ENCODE assay signal across 8 mouse cellular contexts in the genomic region with DNA sequence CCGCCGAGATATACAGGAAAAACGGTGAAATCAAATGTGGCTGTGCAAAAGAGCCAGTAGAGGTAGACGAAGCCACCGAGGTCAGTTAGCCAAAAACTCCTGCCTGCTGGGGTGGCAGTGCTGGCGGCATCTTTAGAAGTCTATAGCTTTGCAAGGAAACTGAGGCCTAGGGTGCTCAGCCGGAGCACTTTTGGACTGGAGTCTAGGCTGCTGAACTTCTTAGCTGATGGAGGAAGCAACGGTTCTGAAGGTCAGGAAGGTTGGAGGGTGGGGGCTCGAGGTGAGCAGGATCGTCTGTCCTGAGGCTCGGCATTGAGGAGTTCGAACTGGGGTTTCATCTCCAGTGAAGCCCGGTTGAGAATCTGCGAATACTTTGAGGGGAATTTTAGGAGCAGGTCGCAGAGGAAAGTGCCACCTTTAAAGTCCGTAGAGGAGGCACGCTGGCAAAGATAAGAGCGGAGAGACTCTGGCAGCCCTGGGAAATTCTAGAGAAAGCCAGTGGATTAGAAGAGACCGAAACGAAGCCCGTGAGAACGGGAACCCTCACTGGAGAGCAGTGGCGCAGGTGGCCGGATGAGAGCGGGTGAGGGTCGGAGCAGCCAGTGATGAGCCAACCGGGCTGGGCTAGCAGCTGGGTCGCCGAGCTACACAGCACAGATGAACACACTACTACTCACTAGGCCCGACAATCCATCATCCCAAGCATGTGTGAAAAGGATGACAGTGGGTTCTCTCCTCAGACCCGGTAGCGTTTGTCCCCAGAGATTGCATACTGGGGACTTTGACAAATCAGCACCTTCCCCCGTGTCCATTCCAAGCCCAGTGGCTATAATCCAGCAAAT.
DNase-seq lines count a peak whose midpoint lies in the region; ATAC-seq and TF ChIP-seq lines count a peak whose summit lies in the region.

No protein-coding gene starts in this region.

- no peak for TF ChIP-seq CTCF in olfactory bulb, adult 2 months (IDR thresholded peaks at IDR 0.05; ENCODE audit: insufficient read depth, low read depth, low read length)

- no peaks in the 10 kb centered on the region for H3K9me3 ChIP-seq in hindbrain, embryonic 11.5 days (ENCODE audit: control insufficient read depth, low read length)
- H3K9me3 ChIP-seq in liver, embryonic 15.5 days (replicated peaks) = no peaks in the 10 kb centered on the region

- H3K27ac ChIP-seq in hindbrain, embryonic 11.5 days (ENCODE audit: low read depth, low read length) = peak overlapping the region; percentile 75
- H3K27ac ChIP-seq in liver, embryonic 15.5 days (replicated peaks) = no peak overlapping the region
- H3K27ac ChIP-seq in olfactory bulb, adult 2 months (ENCODE audit: insufficient read depth, low read depth, low read length) = no peak overlapping the region

- peak; percentile 83 for ATAC-seq in hindbrain, embryonic 11.5 days (ENCODE audit: low FRiP score)
- ATAC-seq in liver, embryonic 15.5 days (ENCODE audit: insufficient read depth) = no peak

- DNase-seq in right cerebral cortex, postnatal 25 days = peak; percentile 18
- DNase-seq in right cerebral cortex, adult 18-20 months = no peak
- DNase-seq in embryo, embryonic 11 days = peak; percentile 67
- peak; percentile 66 for DNase-seq in hindbrain, embryonic 11.5 days (ENCODE audit: low spot score)
- no peak for DNase-seq in frontal cortex, postnatal 36 days (ENCODE audit: low spot score in 2 of 2)
- DNase-seq in c-Kit-positive CD71-positive TER-119-positive erythroid progenitor cells, embryonic 14.5 days (ENCODE audit: low spot score) = no peak

- peak overlapping the region; percentile 46; the same call in 1 of the 2 replicates for H3K9ac ChIP-seq in hindbrain, embryonic 11.5 days (ENCODE audit: low read depth, low read length)
- H3K9ac ChIP-seq in liver, embryonic 15.5 days = 0 out of 2 replicates have a peak overlapping the region, but pooled peaks have one; percentile 35

- no peaks in the 10 kb centered on the region for H3K27me3 ChIP-seq in hindbrain, embryonic 11.5 days (ENCODE audit: control insufficient read depth, insufficient read depth, low read length)
- H3K27me3 ChIP-seq in liver, embryonic 15.5 days = peaks cover 67% of the 10 kb centered on the region

- no peak for TF ChIP-seq POLR2A in olfactory bulb, adult 2 months (IDR thresholded peaks at IDR 0.05; ENCODE audit: insufficient read depth, low read depth, low read length)

- peak overlapping the region; percentile 44 for H3K4me3 ChIP-seq in hindbrain, embryonic 11.5 days (ENCODE audit: low read depth, low read length)
- peak overlapping the region; percentile 47 for H3K4me3 ChIP-seq in liver, embryonic 15.5 days (replicated peaks)
- H3K4me3 ChIP-seq in olfactory bulb, adult 2 months (ENCODE audit: insufficient read depth, low read depth, low read length) = peak overlapping the region; percentile 8; the same call in 1 of the 2 replicates

- H3K36me3 ChIP-seq in hindbrain, embryonic 11.5 days (ENCODE audit: control insufficient read depth, insufficient read depth, low read length) = no peaks in the 10 kb centered on the region
- H3K36me3 ChIP-seq in liver, embryonic 15.5 days (replicated peaks) = no peaks in the 10 kb centered on the region

- peaks cover 4% of the 10 kb centered on the region for H3K4me1 ChIP-seq in hindbrain, embryonic 11.5 days (replicated peaks; ENCODE audit: control insufficient read depth, insufficient read depth, low read length)
- H3K4me1 ChIP-seq in liver, embryonic 15.5 days (replicated peaks) = peaks cover 13% of the 10 kb centered on the region; the same call in 1 of the 2 replicates
- H3K4me1 ChIP-seq in olfactory bulb, adult 2 months (ENCODE audit: control insufficient read depth, insufficient read depth, low read length) = peaks cover 5% of the 10 kb centered on the region

- 2% methylated on average over 33 of the region's 33 CpGs for WGBS in hindbrain, embryonic 11.5 days
- 4% methylated on average over 33 of the region's 33 CpGs for WGBS in liver, embryonic 15.5 days (ENCODE audit: insufficient replicate concordance)
- 48% methylated on average over 33 of the region's 33 CpGs for WGBS in olfactory bulb, adult 2 months

- peak overlapping the region; percentile 71 for H3K4me2 ChIP-seq in hindbrain, embryonic 11.5 days (replicated peaks; ENCODE audit: low read depth, low read length)
- peak overlapping the region; percentile 69 for H3K4me2 ChIP-seq in liver, embryonic 15.5 days

Comparison
In these comparisons a context has a peak if more than half of its experiments do, and no peak if none do; other contexts are left out.
1. DNase-seq: peak in right cerebral cortex, postnatal 25 days (single experiment), embryo, embryonic 11 days (single experiment) and hindbrain, embryonic 11.5 days (single experiment); none in right cerebral cortex, adult 18-20 months (single experiment), frontal cortex, postnatal 36 days (0 of 2) and c-Kit-positive CD71-positive TER-119-positive erythroid progenitor cells, embryonic 14.5 days (single experiment).
2. Peak in every context shown above with its lines, with median percentiles within 50 percentile points of each other: H3K4me3 ChIP-seq.